In the genomic region with DNA sequence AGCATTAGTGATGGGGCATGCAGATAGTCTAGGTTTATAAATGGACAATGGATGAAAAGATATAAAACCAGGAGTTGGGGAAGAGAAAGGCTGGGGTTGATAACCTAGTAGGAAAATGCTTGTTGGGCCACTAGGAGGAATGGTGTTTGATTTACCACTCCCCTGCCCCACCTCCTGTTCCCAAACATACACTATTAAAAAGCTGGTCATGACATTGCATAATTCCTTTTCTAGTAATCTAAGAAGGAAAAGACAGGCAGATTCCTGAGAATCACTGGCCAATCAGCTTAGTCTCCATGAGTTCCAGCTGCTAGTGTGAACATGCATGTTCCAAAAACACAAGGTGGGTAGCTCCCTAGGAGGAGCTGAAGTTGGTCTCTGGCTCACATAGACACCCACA, we compare ENCODE assay signal across 21 mouse cellular contexts.
A peak's percentile ranks its signal among the peaks of the same experiment; 100 is the strongest.
DNase-seq lines count a peak whose midpoint lies in the region; ATAC-seq and TF ChIP-seq lines count a peak whose summit lies in the region.
"Had no signal": no experiment of that assay in that cellular context is flagged by ENCODE, and none has a peak within 500 bp of the region (broad histone marks: within the 10 kb centered on the region; RNA-seq: fewer than 3 reads in every experiment).

No protein-coding gene starts in this region.

- H3ac ChIP-seq in myocyte (ENCODE audit: control insufficient read depth, insufficient read length): no peak overlapping the region

- no peak for TF ChIP-seq CTCF in lung, postnatal 0 days (IDR thresholded peaks at IDR 0.05)

- no peaks in the 10 kb centered on the region for H3K79me2 ChIP-seq in myocyte (ENCODE audit: control insufficient read depth, insufficient read depth)

- H3K4me3 ChIP-seq in heart, embryonic 15.5 days: no peak overlapping the region
- no peak overlapping the region for H3K4me3 ChIP-seq in heart, embryonic 10.5 days
- H3K4me3 ChIP-seq in lung, postnatal 0 days (ENCODE audit: low read depth, low read length): no peak overlapping the region
- H3K4me3 ChIP-seq in myocyte: no peak overlapping the region
- H3K4me3 ChIP-seq: heart, embryonic 12.5 days; lung, embryonic 15.5 days; megakaryocyte, embryonic 14.5 days; midbrain, embryonic 12.5 days; neural tube, embryonic 13.5 days had no signal

- no peak for TF ChIP-seq EP300 in lung, postnatal 0 days (IDR thresholded peaks at IDR 0.05)

- ATAC-seq in heart, embryonic 15.5 days (replicated peaks; ENCODE audit: insufficient number of reproducible peaks, insufficient read depth, low FRiP score, low read depth): no peak
- no peak for ATAC-seq in lung, postnatal 0 days
- ATAC-seq: hindbrain, embryonic 16.5 days had no signal

- H3K27me3 ChIP-seq in heart, embryonic 15.5 days: no peaks in the 10 kb centered on the region
- no peaks in the 10 kb centered on the region for H3K27me3 ChIP-seq in heart, embryonic 10.5 days (ENCODE audit: insufficient read depth, poor library complexity, severe bottlenecking)
- H3K27me3 ChIP-seq in lung, postnatal 0 days (replicated peaks; ENCODE audit: insufficient read depth, low read length): no peaks in the 10 kb centered on the region
- no peaks in the 10 kb centered on the region for H3K27me3 ChIP-seq in myocyte (ENCODE audit: control insufficient read depth, insufficient read depth, insufficient read length)
- H3K27me3 ChIP-seq: heart, embryonic 12.5 days; lung, embryonic 15.5 days; midbrain, embryonic 12.5 days; neural tube, embryonic 13.5 days had no signal

- H3K9ac ChIP-seq in heart, embryonic 15.5 days: no peak overlapping the region
- H3K9ac ChIP-seq in lung, postnatal 0 days (replicated peaks; ENCODE audit: low read depth): no peak overlapping the region
- H3K9ac ChIP-seq: heart, embryonic 12.5 days; lung, embryonic 15.5 days; midbrain, embryonic 12.5 days; neural tube, embryonic 13.5 days had no signal

- no peak for DNase-seq in heart, embryonic 10.5 days (ENCODE audit: low spot score)
- DNase-seq in lung, postnatal 0 days (ENCODE audit: low spot score): peak; percentile 38
- DNase-seq in lung, postnatal 14 days: no peak
- DNase-seq in cerebellum, postnatal 14 days: no peak
- no peak for DNase-seq in kidney, postnatal 4 days
- DNase-seq: adrenal gland, adult 8-10 months; cerebellum, adult 2 months; cerebellum, postnatal 25 days; gastrocnemius, postnatal 25 days; heart, adult 11 months; lung, postnatal 4 days; thymus, postnatal 36 days had no signal

- no peaks in the 10 kb centered on the region for H3K4me1 ChIP-seq in heart, embryonic 15.5 days (replicated peaks)
- H3K4me1 ChIP-seq in heart, embryonic 10.5 days: no peaks in the 10 kb centered on the region
- no peaks in the 10 kb centered on the region for H3K4me1 ChIP-seq in lung, postnatal 0 days (ENCODE audit: insufficient read depth, low read depth, low read length)
- H3K4me1 ChIP-seq: heart, embryonic 12.5 days; midbrain, embryonic 12.5 days; neural tube, embryonic 13.5 days had no signal

- no peaks in the 10 kb centered on the region for H3K36me3 ChIP-seq in heart, embryonic 15.5 days
- H3K36me3 ChIP-seq in heart, embryonic 10.5 days: no peaks in the 10 kb centered on the region
- no peaks in the 10 kb centered on the region for H3K36me3 ChIP-seq in lung, postnatal 0 days (ENCODE audit: insufficient read depth, low read length)
- no peaks in the 10 kb centered on the region for H3K36me3 ChIP-seq in myocyte (ENCODE audit: control insufficient read depth, insufficient read depth)
- H3K36me3 ChIP-seq: heart, embryonic 12.5 days; lung, embryonic 15.5 days; midbrain, embryonic 12.5 days; neural tube, embryonic 13.5 days had no signal

- no peak for TF ChIP-seq POLR2A in myocyte (IDR thresholded peaks at IDR 0.05; ENCODE audit: insufficient read length, low read depth)

- H3K4me2 ChIP-seq in heart, embryonic 15.5 days: no peak overlapping the region
- no peak overlapping the region for H3K4me2 ChIP-seq in lung, postnatal 0 days (replicated peaks; ENCODE audit: low read depth, low read length)
- peak overlapping the region; percentile 75 for H3K4me2 ChIP-seq in myocyte (ENCODE audit: low read depth)
- H3K4me2 ChIP-seq: heart, embryonic 12.5 days; liver, embryonic 11.5 days; lung, embryonic 15.5 days; midbrain, embryonic 12.5 days; neural tube, embryonic 13.5 days had no signal

- peak overlapping the region; percentile 37; the same call in 1 of the 2 replicates for H3K27ac ChIP-seq in heart, embryonic 15.5 days
- no peak overlapping the region for H3K27ac ChIP-seq in heart, embryonic 10.5 days
- H3K27ac ChIP-seq in lung, postnatal 0 days (ENCODE audit: low read length): no peak overlapping the region
- H3K27ac ChIP-seq: lung, embryonic 15.5 days; midbrain, embryonic 12.5 days; neural tube, embryonic 13.5 days had no signal

- H3K9me3 ChIP-seq in heart, embryonic 15.5 days (replicated peaks): no peaks in the 10 kb centered on the region
- H3K9me3 ChIP-seq in heart, embryonic 10.5 days: no peaks in the 10 kb centered on the region
- no peaks in the 10 kb centered on the region for H3K9me3 ChIP-seq in lung, postnatal 0 days (ENCODE audit: low read length)
- H3K9me3 ChIP-seq: heart, embryonic 12.5 days; lung, embryonic 15.5 days; megakaryocyte, embryonic 14.5 days; midbrain, embryonic 12.5 days; neural tube, embryonic 13.5 days had no signal

TF ChIP-seq in myocyte, 11 proteins besides CTCF, POLR2A, EP300 and RAD21:
- TF ChIP-seq MYOG (IDR thresholded peaks at IDR 0.05; ENCODE audit: control insufficient read depth in 1 of 3, insufficient read depth in 1 of 3, insufficient read length in 2 of 3, low read depth in 2 of 3) (no peak), REST (IDR thresholded peaks at IDR 0.05; ENCODE audit: insufficient read depth, insufficient read length) (no peak), SRF (IDR thresholded peaks at IDR 0.05; ENCODE audit: control insufficient read depth, insufficient read length, low read depth) (no peak), MYOD1 (IDR thresholded peaks at IDR 0.05; ENCODE audit: control insufficient read depth in 1 of 3, insufficient read length in 2 of 3, low read depth in 2 of 3) (no peak), E2F4 (IDR thresholded peaks at IDR 0.05; ENCODE audit: insufficient read depth) (no peak), POLR2AphosphoS2 (IDR thresholded peaks at IDR 0.05; ENCODE audit: insufficient read length, low read depth) (no peak), CEBPB (IDR thresholded peaks at IDR 0.05; ENCODE audit: insufficient read depth, poor library complexity, severe bottlenecking) (no peak), MAX (IDR thresholded peaks at IDR 0.05; ENCODE audit: low read depth) (no peak), TCF12 (IDR thresholded peaks at IDR 0.05; ENCODE audit: insufficient read depth, poor library complexity, severe bottlenecking) (no peak), USF1 (IDR thresholded peaks at IDR 0.05; ENCODE audit: low read depth) (no peak), TCF3 (IDR thresholded peaks at IDR 0.05; ENCODE audit: insufficient read length, low read depth) (no peak)
